Mouse (Mus musculus) olfactory bulb, adult 2 months (tissue): ENCODE measurements at regions not wholly inside any gene's neighbourhood (a gene's known extent, or its start where the extent isn't known, plus 50 kb on each side); places are given as distances from the start of the nearest gene placed in this dataset.

ENCODE experiments used
- H3K27ac ChIP-seq: fragments of 200-500 bp; 2 replicates; pipeline ENCODE4 v1.5.1; 2012; ENCODE audit warnings: low read depth, low read length; ENCODE audit not compliant: insufficient read depth
- H3K4me1 ChIP-seq: fragments of 200-500 bp; 2 replicates; pipeline ENCODE4 v1.6.1; 2012; ENCODE audit warnings: low read length; ENCODE audit not compliant: control insufficient read depth, insufficient read depth
- H3K4me3 ChIP-seq: fragments of 200-500 bp; 2 replicates; pipeline ENCODE4 v1.5.1; 2012; ENCODE audit warnings: mild to moderate bottlenecking, low read depth, low read length, moderate library complexity; ENCODE audit not compliant: insufficient read depth
- CTCF ChIP-seq: fragments of 200-500 bp; IDR thresholded peaks from 2 replicates; pipeline ENCODE4 v1.5.1; 2012; ENCODE audit warnings: low read depth, mild to moderate bottlenecking, low read length, moderate library complexity; ENCODE audit not compliant: insufficient read depth
- POLR2A ChIP-seq: fragments of 200-500 bp; IDR thresholded peaks from 2 replicates; pipeline ENCODE4 v1.6.1; 2012; ENCODE audit warnings: mild to moderate bottlenecking, low read depth, low read length, moderate library complexity; ENCODE audit not compliant: insufficient read depth
- WGBS: fragments of 180-500 bp; shearing (Covaris S2); methylation state at CpG from one replicate; pipeline ENCODE4 v1.1.7; 2018; 5-methylcytosine and 5-hydroxymethylcytosine counted together

- WGBS, result 91% methylated on average over 12 of the region's 12 CpGs
- no peaks in the 10 kb centered on the region for H3K4me1 ChIP-seq
- TF ChIP-seq POLR2A (no peak), CTCF (no peak)
- no peak overlapping the region for H3K4me3 ChIP-seq
- H3K27ac ChIP-seq, result no peak overlapping the region
Observed at GRCm38 (mm10) chr12:110021690-110022089, 257.2 kb upstream of the Dio3 start.

- Histone ChIP-seq H3K4me1 (no peaks in the 10 kb centered on the region), H3K4me3 (no peak overlapping the region), H3K27ac (no peak overlapping the region)
- TF ChIP-seq CTCF (no peak), POLR2A (no peak)
- 88% methylated on average over 6 of the region's 6 CpGs for WGBS
Observed at GRCm38 (mm10) chr12:110022631-110023030, 256.2 kb upstream of the Dio3 start.

- Histone ChIP-seq H3K4me1 (no peaks in the 10 kb centered on the region), H3K4me3 (no peak overlapping the region), H3K27ac (no peak overlapping the region)
- no peak for TF ChIP-seq POLR2A
- TF ChIP-seq CTCF, result no peak
- WGBS, result 76% methylated on average over 11 of the region's 11 CpGs
Observed at GRCm38 (mm10) chr12:110023192-110024101, 255.4 kb upstream of the Dio3 start.

GRCm38 (mm10) chr12:110024295-110024694 is 254.6 kb upstream of the Dio3 start:
- WGBS, result 93% methylated on average over 9 of the region's 9 CpGs
- Histone ChIP-seq H3K4me3 (no peak overlapping the region), H3K27ac (no peak overlapping the region), H3K4me1 (no peaks in the 10 kb centered on the region)
- TF ChIP-seq POLR2A (no peak), CTCF (no peak)

- H3K4me3 ChIP-seq, result no peak overlapping the region
- TF ChIP-seq CTCF (no peak), POLR2A (no peak)
- H3K27ac ChIP-seq, result no peak overlapping the region
- WGBS, result 94% methylated on average over 7 of the region's 7 CpGs
- H3K4me1 ChIP-seq, result no peaks in the 10 kb centered on the region
Observed at GRCm38 (mm10) chr12:110025171-110025570, 253.7 kb upstream of the Dio3 start.

- WGBS, result 35% methylated on average over 11 of the region's 11 CpGs
- Histone ChIP-seq H3K4me1 (no peaks in the 10 kb centered on the region), H3K27ac (no peak overlapping the region), H3K4me3 (no peak overlapping the region)
- no peak for TF ChIP-seq POLR2A
Observed at GRCm38 (mm10) chr12:110026033-110026750, 252.7 kb upstream of the Dio3 start.

GRCm38 (mm10) chr12:110027345-110027744 is 251.5 kb upstream of the Dio3 start:
- H3K4me1 ChIP-seq, result no peaks in the 10 kb centered on the region
- H3K27ac ChIP-seq, result no peak overlapping the region
- no peak overlapping the region for H3K4me3 ChIP-seq
- TF ChIP-seq CTCF, result no peak
- no peak for TF ChIP-seq POLR2A
- 64% methylated on average over 6 of the region's 6 CpGs for WGBS

GRCm38 (mm10) chr12:110027976-110028375 is 250.9 kb upstream of the Dio3 start:
- TF ChIP-seq POLR2A, result no peak
- TF ChIP-seq CTCF, result no peak
- Histone ChIP-seq H3K4me1 (no peaks in the 10 kb centered on the region), H3K4me3 (no peak overlapping the region), H3K27ac (no peak overlapping the region)
- 37% methylated on average over 12 of the region's 12 CpGs for WGBS

- Histone ChIP-seq H3K27ac (no peak overlapping the region), H3K4me1 (no peaks in the 10 kb centered on the region), H3K4me3 (no peak overlapping the region)
- TF ChIP-seq CTCF, result no peak
- TF ChIP-seq POLR2A, result no peak
- WGBS, result 95% methylated on average over 9 of the region's 9 CpGs
Observed at GRCm38 (mm10) chr12:110028646-110029045, 250.2 kb upstream of the Dio3 start.
